Mouse (Mus musculus) bone marrow macrophage, adult 2 months (primary cell): Measurements from ENCODE around the gene Dab1. TPM values are rescaled to one million over a fixed set of nuclear protein-coding genes. Genes with fewer than 3 reads are reported as not detected.

Source experiments
- H3K27ac ChIP-seq: 2 replicates; pipeline ENCODE4 v1.5.1; 2012; ENCODE audit warnings: low read depth, low read length; ENCODE audit not compliant: insufficient read depth
- H3K4me1 ChIP-seq: 2 replicates; pipeline ENCODE4 v1.6.1; 2012; ENCODE audit warnings: low read length; ENCODE audit not compliant: control insufficient read depth, insufficient read depth
- H3K4me3 ChIP-seq: 2 replicates; pipeline ENCODE4 v1.5.1; 2012; ENCODE audit warnings: mild to moderate bottlenecking, low read length, moderate library complexity; ENCODE audit not compliant: insufficient read depth
- CTCF ChIP-seq: IDR thresholded peaks from 2 replicates; pipeline ENCODE4 v1.5.1; 2012; ENCODE audit warnings: low read depth, mild to moderate bottlenecking, low read length, moderate library complexity
- POLR2A ChIP-seq: IDR thresholded peaks from 2 replicates; pipeline ENCODE4 v1.6.1; 2012; ENCODE audit warnings: mild to moderate bottlenecking, low read depth, low read length, borderline replicate concordance
- polyA plus RNA-seq: library from polyadenylated mRNA; stranded (reverse); fragments of >200 nt; gene quantifications from 2 replicates; pipeline ENCODE4 v1.2.4, GENCODE M21; 2012; ENCODE audit not compliant: missing spikeins, insufficient read depth, insufficient read length

Dab1 gene
- polyA plus RNA-seq, 1 experiment: not detected

GRCm38 (mm10) chr4:104573419-104573818 lies 954.3 kb downstream of the Dab1 start:
- H3K27ac ChIP-seq: no peak overlapping the region
- no peaks in the 10 kb centered on the region for H3K4me1 ChIP-seq
- H3K4me3 ChIP-seq: no peak overlapping the region
- TF ChIP-seq CTCF (no peak), POLR2A (no peak)

DNA sequence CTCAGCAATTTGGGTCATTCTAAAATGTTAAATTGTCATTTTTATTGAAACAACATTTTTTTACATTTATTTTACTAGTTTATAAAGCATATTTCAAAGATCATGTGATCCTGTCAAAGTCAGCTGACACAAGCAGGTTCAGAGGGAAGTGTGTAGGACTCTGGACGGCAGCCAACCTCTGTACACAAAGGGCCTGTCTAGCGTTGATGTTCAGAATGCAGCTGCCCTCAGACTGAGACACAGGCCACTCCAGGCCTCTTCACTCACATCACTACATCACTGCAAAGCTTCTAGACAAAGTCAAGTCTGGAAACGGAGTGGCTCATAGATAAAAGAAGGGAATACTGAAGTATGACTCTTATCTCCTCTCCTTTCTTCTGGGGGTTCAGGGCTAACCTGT lies 959.2 kb downstream of the Dab1 start:
- no peak overlapping the region for H3K27ac ChIP-seq
- no peaks in the 10 kb centered on the region for H3K4me1 ChIP-seq
- H3K4me3 ChIP-seq: no peak overlapping the region
- no peak for TF ChIP-seq CTCF
- no peak for TF ChIP-seq POLR2A

- TF ChIP-seq POLR2A: no peak
- TF ChIP-seq CTCF: no peak
- no peak overlapping the region for H3K27ac ChIP-seq
- H3K4me1 ChIP-seq: no peaks in the 10 kb centered on the region
- H3K4me3 ChIP-seq: no peak overlapping the region
Observed at GRCm38 (mm10) chr4:104579946-104580544, 960.9 kb downstream of the Dab1 start.

- Histone ChIP-seq H3K27ac (no peak overlapping the region), H3K4me1 (no peaks in the 10 kb centered on the region), H3K4me3 (no peak overlapping the region)
- TF ChIP-seq CTCF: no peak
Observed at GRCm38 (mm10) chr4:104582726-104583125, 963.6 kb downstream of the Dab1 start.

GRCm38 (mm10) chr4:104587826-104588225 lies 968.7 kb downstream of the Dab1 start:
- no peaks in the 10 kb centered on the region for H3K4me1 ChIP-seq
- TF ChIP-seq POLR2A: no peak
- TF ChIP-seq CTCF: no peak
- H3K4me3 ChIP-seq: no peak overlapping the region
- no peak overlapping the region for H3K27ac ChIP-seq

- TF ChIP-seq POLR2A: no peak
- TF ChIP-seq CTCF: no peak
- Histone ChIP-seq H3K27ac (no peak overlapping the region), H3K4me1 (no peaks in the 10 kb centered on the region), H3K4me3 (no peak overlapping the region)
Observed at GRCm38 (mm10) chr4:104596936-104597335, 977.8 kb downstream of the Dab1 start.

- H3K4me3 ChIP-seq: no peak overlapping the region
- no peaks in the 10 kb centered on the region for H3K4me1 ChIP-seq
- TF ChIP-seq POLR2A (no peak), CTCF (no peak)
- no peak overlapping the region for H3K27ac ChIP-seq
Observed at GRCm38 (mm10) chr4:104597490-104598465, 978.6 kb downstream of the Dab1 start.

DNA sequence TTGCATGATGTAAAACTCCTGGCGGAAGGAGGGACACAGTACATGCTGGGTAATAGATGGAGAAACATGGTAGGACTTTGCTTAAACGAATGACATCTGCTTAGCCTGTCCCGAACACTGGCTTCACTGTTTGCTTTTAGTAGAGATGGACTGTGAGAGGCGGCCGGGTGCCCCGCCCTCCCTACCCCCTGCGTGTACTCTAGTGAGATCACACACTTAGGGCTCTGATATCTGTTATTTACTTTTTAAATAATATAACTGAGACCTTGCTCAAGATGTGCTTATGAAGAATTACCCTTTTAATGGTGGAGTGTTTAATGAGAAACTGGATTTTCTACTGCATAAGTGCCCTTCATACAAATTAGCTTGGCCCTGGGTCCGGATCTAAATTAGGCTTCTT lies 983.6 kb downstream of the Dab1 start:
- no peak for TF ChIP-seq POLR2A
- TF ChIP-seq CTCF: no peak
- Histone ChIP-seq H3K27ac (no peak overlapping the region), H3K4me1 (no peaks in the 10 kb centered on the region), H3K4me3 (no peak overlapping the region)

DNA sequence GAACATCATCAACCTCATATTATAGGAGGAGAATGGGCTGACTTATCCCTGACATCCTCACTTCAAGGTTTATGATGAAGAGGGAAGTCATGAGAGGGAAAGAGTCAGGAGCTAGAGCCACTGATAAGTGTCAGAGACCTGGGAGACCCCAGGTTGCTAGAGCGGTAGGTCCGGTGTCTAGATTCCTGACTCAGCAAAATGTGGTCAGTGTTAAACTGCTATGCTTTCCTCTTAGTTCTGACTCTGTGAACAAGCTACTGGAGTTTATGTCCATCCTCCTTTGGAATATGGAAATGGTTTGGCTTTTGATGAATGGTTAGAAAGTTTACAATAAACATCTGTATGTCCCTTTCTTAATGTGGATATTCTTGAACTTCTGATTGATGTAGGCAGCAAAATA lies 985.1 kb downstream of the Dab1 start:
- no peak overlapping the region for H3K4me3 ChIP-seq
- TF ChIP-seq POLR2A: no peak
- no peak for TF ChIP-seq CTCF
- no peak overlapping the region for H3K27ac ChIP-seq
- H3K4me1 ChIP-seq: no peaks in the 10 kb centered on the region

- TF ChIP-seq POLR2A (no peak), CTCF (no peak)
- no peak overlapping the region for H3K4me3 ChIP-seq
- no peaks in the 10 kb centered on the region for H3K4me1 ChIP-seq
- H3K27ac ChIP-seq: no peak overlapping the region
Observed at GRCm38 (mm10) chr4:104606881-104607280, 987.7 kb downstream of the Dab1 start.
